Mouse (Mus musculus) C2C12 (cell line): ENCODE measurements around the gene A930004D18Rik.

ENCODE experiments used
- CTCF ChIP-seq: IDR thresholded peaks from one replicate; pipeline ENCODE4 v1.5.1; 2011; ENCODE audit not compliant: control insufficient read depth, insufficient read depth, insufficient read length
- FOSL1 ChIP-seq: IDR thresholded peaks from one replicate; pipeline ENCODE4 v1.8.0; 2011; ENCODE audit warnings: mild to moderate bottlenecking, low read length; ENCODE audit not compliant: poor library complexity, insufficient read depth, severe bottlenecking
- MAX ChIP-seq: IDR thresholded peaks from one replicate; pipeline ENCODE4 v1.6.1; 2011; ENCODE audit warnings: mild to moderate bottlenecking, control low read depth
- MYOD1 ChIP-seq: IDR thresholded peaks from one replicate; pipeline ENCODE4 v1.6.1; 2011; ENCODE audit warnings: low read depth; ENCODE audit not compliant: control insufficient read depth, insufficient read length
- MYOG ChIP-seq: IDR thresholded peaks from one replicate; pipeline ENCODE4 v1.6.1; 2011; ENCODE audit not compliant: control insufficient read depth, insufficient read length; ENCODE audit errors: extremely low read depth
- USF1 ChIP-seq: IDR thresholded peaks from one replicate; pipeline ENCODE4 v1.6.1; 2011; ENCODE audit warnings: low read depth, mild to moderate bottlenecking, control low read depth, moderate library complexity

- TF ChIP-seq CTCF (no peak), MYOG (no peak), MYOD1 (no peak), FOSL1 (no peak), USF1 (peak; percentile 69), MAX (peak; percentile 13)
These were observed 27.6 kb upstream of the A930004D18Rik start for GRCm38 (mm10) chr2:18064941-18065707.
